Mouse (Mus musculus): ENCODE data around the gene Eml6. TPM values are rescaled to one million over a fixed set of nuclear protein-coding genes. Genes with fewer than 3 reads are reported as not detected.

The Eml6 gene
- polyA plus RNA-seq, 1 experiment from 2014 or later: 0.42 TPM

DNA sequence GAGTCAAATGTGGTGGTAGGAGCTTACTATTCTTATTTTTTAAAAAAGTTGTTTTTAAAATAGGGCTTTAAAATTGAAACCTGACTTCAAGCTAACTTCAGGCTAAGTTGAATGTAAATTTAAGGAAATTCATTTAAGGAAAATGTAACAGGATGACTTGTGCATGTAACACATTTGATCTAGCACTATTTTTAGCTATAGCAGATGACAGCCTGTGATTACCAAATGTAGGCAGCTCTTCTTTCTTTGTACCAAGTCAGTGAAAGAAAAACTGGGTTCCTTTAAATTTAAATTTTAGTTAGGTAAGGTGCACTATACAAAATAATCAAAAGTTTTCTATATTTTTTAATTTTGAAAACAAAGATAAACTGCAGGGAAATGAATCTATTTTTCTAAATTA lies 300.7 kb downstream of the Eml6 start:
- H3K27me3 ChIP-seq (replicated peaks; ENCODE audit: low read depth, poor library complexity, severe bottlenecking): no peaks in the 10 kb centered on the region
- no peaks in the 10 kb centered on the region; the same call in 1 of the 2 replicates for H3K36me3 ChIP-seq (replicated peaks)
- no peak overlapping the region for H3K27ac ChIP-seq (replicated peaks)
- DNase-seq (ENCODE audit: low spot score): no peak
- no peaks in the 10 kb centered on the region for H3K4me1 ChIP-seq
- H3K4me3 ChIP-seq: no peak overlapping the region
- no peaks in the 10 kb centered on the region for H3K9me3 ChIP-seq

DNA sequence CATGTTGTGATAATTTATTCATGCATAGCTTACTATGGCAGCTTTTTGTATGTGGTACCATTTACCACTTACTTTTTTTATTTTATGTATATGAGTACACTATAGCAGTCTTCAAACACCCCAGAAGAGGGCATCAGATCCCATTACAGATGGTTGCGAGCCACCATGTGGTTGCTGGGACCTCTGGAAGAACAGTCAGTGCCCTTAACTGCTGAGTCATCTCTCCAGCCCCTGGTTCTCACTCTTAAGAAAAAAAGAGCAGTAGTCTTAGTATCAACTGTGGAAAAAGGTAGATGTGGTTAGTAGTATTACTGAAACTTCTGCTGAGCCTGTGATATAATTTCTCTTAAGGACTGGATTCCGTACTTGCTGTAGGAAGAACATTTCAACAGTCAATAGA lies 301.6 kb downstream of the Eml6 start:
- no peak overlapping the region for H3K27ac ChIP-seq (replicated peaks)
- H3K36me3 ChIP-seq (replicated peaks): no peaks in the 10 kb centered on the region; the same call in 1 of the 2 replicates
- no peaks in the 10 kb centered on the region for H3K4me1 ChIP-seq
- WGBS: 97% methylated on average over 2 of the region's 2 CpGs
- H3K27me3 ChIP-seq (replicated peaks; ENCODE audit: low read depth, poor library complexity, severe bottlenecking): no peaks in the 10 kb centered on the region
- DNase-seq (ENCODE audit: low spot score): no peak
- no peak overlapping the region for H3K4me3 ChIP-seq
- H3K9me3 ChIP-seq: no peaks in the 10 kb centered on the region

DNA sequence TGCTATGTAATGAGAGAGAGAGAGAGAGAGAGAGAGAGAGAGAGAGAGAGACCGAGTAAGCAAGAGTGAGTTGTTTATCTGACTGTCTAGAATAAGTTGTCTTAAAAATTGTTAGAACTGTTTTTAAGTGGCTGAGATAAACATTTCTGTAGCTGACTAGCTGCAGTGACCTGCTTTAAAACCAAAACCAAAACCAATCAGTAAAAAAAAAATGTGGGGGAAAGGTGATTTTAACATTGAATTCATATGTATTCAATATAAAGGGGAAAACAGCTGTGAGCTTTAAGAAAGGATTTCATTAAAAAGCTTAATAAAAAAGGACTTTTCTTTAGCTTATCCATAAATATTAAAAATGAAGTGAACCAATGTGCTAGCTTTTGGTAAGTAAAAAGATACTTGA lies 306.2 kb downstream of the Eml6 start:
- Histone ChIP-seq H3K4me3 (no peak overlapping the region), H3K36me3 (replicated peaks) (no peaks in the 10 kb centered on the region; the same call in 1 of the 2 replicates), H3K4me1 (peaks cover 4% of the 10 kb centered on the region; the same call in 1 of the 2 replicates), H3K27ac (replicated peaks) (no peak overlapping the region), H3K27me3 (replicated peaks; ENCODE audit: low read depth, poor library complexity, severe bottlenecking) (no peaks in the 10 kb centered on the region), H3K9me3 (no peaks in the 10 kb centered on the region)
- 60% methylated on average over 1 of the region's 1 CpGs for WGBS
- no peak for DNase-seq (ENCODE audit: low spot score)

DNA sequence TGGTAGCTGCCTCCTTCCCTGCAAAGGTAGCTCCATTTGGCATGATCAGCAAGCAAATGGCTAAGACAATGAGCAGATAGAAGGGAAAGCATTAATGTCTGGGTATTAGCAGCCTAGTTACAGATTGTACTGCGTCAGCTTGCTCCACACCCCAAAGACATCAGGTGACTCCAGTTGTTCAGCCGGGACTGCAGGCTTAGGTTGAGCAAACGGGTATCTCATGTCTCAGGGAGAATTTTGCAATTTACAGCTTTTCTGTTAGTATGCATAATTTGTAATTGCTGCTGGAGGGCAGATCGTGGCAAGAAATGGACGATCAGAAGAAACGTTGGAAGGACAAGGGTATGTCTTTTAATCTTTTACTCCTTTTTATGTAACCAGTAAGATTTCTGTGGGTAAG lies 307.3 kb downstream of the Eml6 start:
- Histone ChIP-seq H3K36me3 (replicated peaks) (peaks cover 7% of the 10 kb centered on the region), H3K27ac (replicated peaks) (no peak overlapping the region), H3K9me3 (no peaks in the 10 kb centered on the region), H3K4me1 (peaks cover 4% of the 10 kb centered on the region; the same call in 1 of the 2 replicates), H3K4me3 (no peak overlapping the region), H3K27me3 (replicated peaks; ENCODE audit: low read depth, poor library complexity, severe bottlenecking) (no peaks in the 10 kb centered on the region)
- 76% methylated on average over 6 of the region's 6 CpGs for WGBS
- no peak for DNase-seq (ENCODE audit: low spot score)

DNA sequence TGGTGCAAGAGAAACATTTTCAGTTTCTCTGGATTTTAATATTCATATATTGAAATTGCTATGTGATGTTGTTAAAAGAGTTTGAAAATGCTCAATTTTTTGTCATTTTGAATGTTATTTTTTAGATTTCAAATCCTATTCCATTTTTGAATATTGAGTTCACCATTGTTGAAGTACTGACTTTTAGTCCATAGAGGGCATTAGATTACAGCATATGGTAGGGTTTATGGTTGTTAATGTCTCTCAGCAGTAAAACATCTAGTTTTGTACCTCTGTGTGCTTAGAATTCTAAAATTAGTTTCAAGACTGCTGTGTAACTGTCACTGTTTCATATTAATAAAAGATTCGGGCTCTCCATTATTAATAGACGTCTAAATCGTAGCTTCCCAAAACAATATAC lies 310.3 kb downstream of the Eml6 start:
- no peaks in the 10 kb centered on the region for H3K9me3 ChIP-seq
- 92% methylated on average over 3 of the region's 3 CpGs for WGBS

DNA sequence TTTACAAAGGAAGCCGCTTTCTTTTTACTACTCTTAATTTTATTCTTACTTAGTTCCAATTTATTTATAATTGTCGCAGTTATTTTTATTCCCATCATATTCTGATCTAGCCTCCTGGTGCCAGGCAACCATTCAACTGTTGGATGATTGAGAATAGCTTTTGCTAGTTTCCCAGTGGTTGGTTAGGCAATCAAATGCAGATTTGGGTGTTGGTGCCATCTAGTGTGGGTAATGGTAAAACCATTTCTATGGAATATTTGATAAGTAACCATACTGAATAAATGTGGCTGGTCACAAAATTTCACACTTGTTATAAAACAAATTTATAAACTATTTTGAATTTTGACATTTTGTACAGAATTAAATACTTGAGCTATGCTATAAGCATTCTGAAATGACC lies 311.0 kb downstream of the Eml6 start:
- H3K27me3 ChIP-seq (replicated peaks; ENCODE audit: low read depth, poor library complexity, severe bottlenecking): no peaks in the 10 kb centered on the region
- WGBS: 95% methylated on average over 2 of the region's 2 CpGs
- peaks cover 4% of the 10 kb centered on the region; the same call in 1 of the 2 replicates for H3K4me1 ChIP-seq
- H3K36me3 ChIP-seq (replicated peaks): peaks cover 34% of the 10 kb centered on the region
- no peak overlapping the region for H3K4me3 ChIP-seq
- no peaks in the 10 kb centered on the region for H3K9me3 ChIP-seq
- no peak overlapping the region for H3K27ac ChIP-seq (replicated peaks)
- no peak for DNase-seq (ENCODE audit: low spot score)

More for the DNA sequence above, 310.3 kb downstream of the Eml6 start:
- Histone ChIP-seq H3K27me3 (replicated peaks; ENCODE audit: low read depth, poor library complexity, severe bottlenecking) (no peaks in the 10 kb centered on the region), H3K27ac (replicated peaks) (no peak overlapping the region), H3K4me1 (peaks cover 4% of the 10 kb centered on the region; the same call in 1 of the 2 replicates), H3K4me3 (no peak overlapping the region), H3K36me3 (replicated peaks) (peaks cover 32% of the 10 kb centered on the region)
- DNase-seq (ENCODE audit: low spot score): no peak

DNA sequence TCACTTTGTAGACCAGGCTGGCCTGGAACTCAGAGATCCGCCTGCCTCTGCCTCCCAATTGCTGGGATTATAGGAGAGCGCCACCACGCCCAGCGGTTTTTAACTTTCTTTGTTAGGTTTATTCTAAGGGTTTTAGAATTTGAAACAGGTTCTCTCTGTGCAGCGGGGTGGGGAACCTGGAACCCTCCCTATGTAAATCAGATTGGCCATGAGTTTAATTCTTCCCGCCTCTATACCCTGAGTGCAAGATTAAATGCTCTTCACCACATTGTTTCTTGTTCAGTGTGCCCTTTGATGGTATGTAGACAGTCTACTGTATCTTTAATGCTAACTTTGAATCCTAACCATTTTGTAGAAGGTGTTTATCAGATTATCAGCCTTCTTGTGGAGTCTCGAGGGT lies 311.7 kb downstream of the Eml6 start:
- no peak for DNase-seq (ENCODE audit: low spot score)
- 93% methylated on average over 7 of the region's 7 CpGs for WGBS
- Histone ChIP-seq H3K9me3 (no peaks in the 10 kb centered on the region), H3K27me3 (replicated peaks; ENCODE audit: low read depth, poor library complexity, severe bottlenecking) (no peaks in the 10 kb centered on the region), H3K4me3 (no peak overlapping the region), H3K36me3 (replicated peaks) (peaks cover 34% of the 10 kb centered on the region), H3K4me1 (peaks cover 4% of the 10 kb centered on the region; the same call in 1 of the 2 replicates), H3K27ac (replicated peaks) (no peak overlapping the region)

DNA sequence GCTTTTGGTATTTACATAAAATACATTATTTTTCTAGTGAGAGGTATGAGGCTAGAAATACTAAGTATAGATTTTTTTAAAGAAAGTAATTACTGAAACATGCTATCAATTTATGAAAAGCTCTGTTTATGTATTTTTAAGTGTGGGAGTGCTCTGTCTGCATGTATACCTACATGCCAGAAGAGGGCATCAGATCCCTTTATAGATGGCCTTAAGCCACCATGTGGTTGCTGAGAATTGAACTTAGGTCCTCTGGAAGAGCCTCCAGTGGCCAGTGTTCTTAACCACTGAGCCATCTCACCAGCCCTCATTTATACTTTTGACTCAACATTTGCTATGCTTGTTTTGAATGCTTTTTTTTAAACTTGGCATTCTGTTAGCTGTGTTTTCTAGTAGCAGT lies 316.3 kb downstream of the Eml6 start:
- no peaks in the 10 kb centered on the region for H3K4me1 ChIP-seq
- DNase-seq (ENCODE audit: low spot score): no peak
- H3K27me3 ChIP-seq (replicated peaks; ENCODE audit: low read depth, poor library complexity, severe bottlenecking): no peaks in the 10 kb centered on the region
- no peak overlapping the region for H3K27ac ChIP-seq (replicated peaks)
- H3K4me3 ChIP-seq: no peak overlapping the region
- H3K36me3 ChIP-seq (replicated peaks): peaks cover 72% of the 10 kb centered on the region
- no peaks in the 10 kb centered on the region for H3K9me3 ChIP-seq

DNA sequence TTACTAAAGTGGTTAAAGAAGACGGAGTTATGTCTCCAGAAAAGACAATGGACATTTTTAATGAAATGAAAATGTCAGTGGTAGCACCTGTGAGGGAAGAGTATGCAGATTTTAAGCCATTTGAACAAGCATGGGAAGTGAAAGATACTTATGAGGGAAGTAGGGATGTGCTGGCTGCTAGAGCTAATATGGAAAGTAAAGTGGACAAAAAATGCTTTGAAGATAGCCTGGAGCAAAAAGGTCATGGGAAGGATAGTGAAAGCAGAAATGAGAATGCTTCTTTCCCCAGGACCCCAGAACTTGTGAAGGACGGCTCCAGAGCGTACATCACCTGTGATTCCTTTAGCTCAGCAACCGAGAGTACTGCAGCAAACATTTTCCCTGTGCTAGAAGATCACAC lies 319.0 kb downstream of the Eml6 start:
- no peaks in the 10 kb centered on the region for H3K27me3 ChIP-seq (replicated peaks; ENCODE audit: low read depth, poor library complexity, severe bottlenecking)
- H3K9me3 ChIP-seq: no peaks in the 10 kb centered on the region
- peaks cover 58% of the 10 kb centered on the region for H3K36me3 ChIP-seq (replicated peaks)
- H3K4me3 ChIP-seq: no peak overlapping the region
- 91% methylated on average over 4 of the region's 4 CpGs for WGBS
- no peak for DNase-seq (ENCODE audit: low spot score)
- H3K27ac ChIP-seq (replicated peaks): no peak overlapping the region
- H3K4me1 ChIP-seq: no peaks in the 10 kb centered on the region

DNA sequence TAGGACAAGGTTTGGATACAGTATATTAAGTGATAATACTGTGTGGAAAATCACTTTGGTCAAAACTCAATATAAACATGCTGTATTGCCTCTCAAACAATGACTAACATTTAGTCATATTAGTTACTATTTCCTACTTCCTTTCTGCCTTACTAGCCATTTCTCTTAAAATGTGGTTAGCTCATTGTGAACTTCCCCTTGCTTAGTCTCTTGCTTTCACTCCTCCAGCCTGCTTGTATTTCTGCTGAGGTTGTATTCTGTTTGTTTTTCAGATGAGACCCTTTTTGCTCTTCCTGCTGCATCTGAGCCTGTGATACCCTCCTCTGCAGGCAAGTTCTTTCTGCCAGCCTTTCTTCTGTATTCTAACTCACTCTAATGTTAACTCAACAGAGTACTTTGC lies 320.6 kb downstream of the Eml6 start:
- DNase-seq (ENCODE audit: low spot score): no peak
- Histone ChIP-seq H3K4me3 (no peak overlapping the region), H3K27me3 (replicated peaks; ENCODE audit: low read depth, poor library complexity, severe bottlenecking) (no peaks in the 10 kb centered on the region), H3K27ac (replicated peaks) (no peak overlapping the region), H3K4me1 (no peaks in the 10 kb centered on the region), H3K9me3 (no peaks in the 10 kb centered on the region), H3K36me3 (replicated peaks) (peaks cover 45% of the 10 kb centered on the region)

DNA sequence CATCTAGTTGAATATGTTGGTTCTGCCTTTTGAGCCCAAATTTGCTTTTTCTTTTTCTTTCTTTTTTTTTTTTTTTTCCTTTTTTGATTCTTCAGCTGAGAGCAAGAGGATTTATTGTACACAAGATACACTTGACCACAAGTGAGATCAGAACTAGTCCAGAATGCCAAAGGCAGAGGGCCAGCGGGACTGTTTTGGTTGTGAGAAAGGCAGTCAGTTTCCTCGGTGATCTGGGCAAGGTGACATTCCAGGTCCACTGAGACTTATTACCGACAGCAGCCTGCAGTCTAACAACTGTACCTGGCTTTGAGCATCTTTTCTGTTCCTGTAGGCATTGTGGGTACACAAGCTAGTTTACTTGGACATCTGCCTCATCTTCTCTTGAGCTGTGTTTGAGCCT lies 323.1 kb downstream of the Eml6 start:
- Histone ChIP-seq H3K9me3 (no peaks in the 10 kb centered on the region), H3K4me3 (no peak overlapping the region), H3K27ac (replicated peaks) (no peak overlapping the region), H3K36me3 (replicated peaks) (peaks cover 40% of the 10 kb centered on the region), H3K27me3 (replicated peaks; ENCODE audit: low read depth, poor library complexity, severe bottlenecking) (no peaks in the 10 kb centered on the region), H3K4me1 (no peaks in the 10 kb centered on the region)
- no peak for DNase-seq (ENCODE audit: low spot score)
- 83% methylated on average over 3 of the region's 3 CpGs for WGBS

DNA sequence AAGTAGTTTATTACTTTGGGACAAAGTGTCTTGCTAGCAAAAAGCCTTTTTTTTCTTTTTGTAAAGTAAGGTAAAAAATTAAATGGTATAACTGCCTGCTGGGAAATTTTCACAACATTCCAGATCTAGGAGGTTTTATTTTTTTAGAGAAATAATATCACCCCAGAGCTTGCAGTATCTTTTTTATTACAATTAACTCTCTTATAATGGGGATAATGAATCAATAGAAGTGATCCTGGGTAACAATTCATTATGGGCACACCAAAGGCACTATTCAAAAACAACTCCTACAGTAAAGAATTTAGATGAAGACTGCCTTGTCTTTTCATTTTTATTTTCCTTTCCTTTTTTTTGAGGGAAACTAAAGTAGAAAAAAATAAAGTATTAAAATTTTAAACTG lies 331.1 kb downstream of the Eml6 start:
- Histone ChIP-seq H3K27me3 (replicated peaks; ENCODE audit: low read depth, poor library complexity, severe bottlenecking) (no peaks in the 10 kb centered on the region), H3K4me1 (peaks cover 16% of the 10 kb centered on the region), H3K4me3 (peak overlapping the region; percentile 99), H3K27ac (replicated peaks) (no peak overlapping the region), H3K36me3 (replicated peaks) (peaks cover 29% of the 10 kb centered on the region), H3K9me3 (no peaks in the 10 kb centered on the region)
- no peak for DNase-seq (ENCODE audit: low spot score)

DNA sequence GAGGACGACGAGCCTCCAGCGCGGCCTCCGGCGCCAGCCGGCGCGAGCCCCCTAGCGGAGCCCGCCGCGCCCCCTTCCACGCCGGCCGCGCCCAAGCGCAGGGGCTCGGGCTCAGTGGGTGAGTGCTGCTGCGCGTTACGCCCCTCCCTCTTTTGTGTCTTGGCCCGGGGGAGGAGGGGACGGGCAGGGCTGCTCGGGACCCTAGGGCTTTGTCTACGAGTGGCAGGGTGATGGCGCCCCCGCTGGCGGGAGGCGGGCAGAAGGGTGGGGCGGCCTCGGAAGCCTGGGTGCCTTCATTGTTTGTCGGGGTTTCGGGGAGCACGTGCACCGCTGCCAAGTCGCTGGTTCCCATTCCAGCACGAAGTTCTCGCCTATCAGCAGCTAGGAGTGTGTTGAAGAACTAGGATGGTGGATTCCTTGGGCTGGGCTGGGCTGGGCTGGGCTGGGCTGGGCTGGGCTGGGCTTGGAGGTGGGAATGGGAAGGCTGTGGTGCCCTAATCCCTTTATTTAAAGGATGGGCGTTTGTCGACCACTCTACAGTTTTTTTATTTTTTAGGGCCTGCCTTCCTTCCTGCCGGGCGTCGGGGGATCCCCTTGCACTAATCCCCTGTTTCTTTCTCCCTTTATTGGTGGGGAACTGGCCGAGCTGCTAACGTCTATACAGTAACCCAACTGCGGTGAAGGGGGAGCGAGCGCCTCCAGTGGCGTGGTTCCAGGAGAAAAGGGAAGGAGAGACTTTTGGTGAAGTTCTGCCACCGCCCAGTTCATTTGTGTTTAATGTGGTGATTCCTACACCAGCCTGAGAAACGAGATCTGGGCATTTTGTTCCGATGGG lies 332.0 kb downstream of the Eml6 start:
- Histone ChIP-seq H3K4me1 (peaks cover 16% of the 10 kb centered on the region), H3K9me3 (no peaks in the 10 kb centered on the region), H3K36me3 (replicated peaks) (peaks cover 29% of the 10 kb centered on the region), H3K4me3 (peak overlapping the region; percentile 99), H3K27me3 (replicated peaks; ENCODE audit: low read depth, poor library complexity, severe bottlenecking) (no peaks in the 10 kb centered on the region), H3K27ac (replicated peaks) (peak overlapping the region; percentile 99)
- under 1% methylated on average over 53 of the region's 53 CpGs for WGBS
- peak; percentile 93 for DNase-seq (ENCODE audit: low spot score)
